Mouse (Mus musculus): ENCODE data around the gene Mdga2. TPM values are rescaled to one million over a fixed set of nuclear protein-coding genes. Genes with fewer than 3 reads are reported as not detected.

Mdga2 gene
- polyA plus RNA-seq, 1 experiment = not detected

DNA sequence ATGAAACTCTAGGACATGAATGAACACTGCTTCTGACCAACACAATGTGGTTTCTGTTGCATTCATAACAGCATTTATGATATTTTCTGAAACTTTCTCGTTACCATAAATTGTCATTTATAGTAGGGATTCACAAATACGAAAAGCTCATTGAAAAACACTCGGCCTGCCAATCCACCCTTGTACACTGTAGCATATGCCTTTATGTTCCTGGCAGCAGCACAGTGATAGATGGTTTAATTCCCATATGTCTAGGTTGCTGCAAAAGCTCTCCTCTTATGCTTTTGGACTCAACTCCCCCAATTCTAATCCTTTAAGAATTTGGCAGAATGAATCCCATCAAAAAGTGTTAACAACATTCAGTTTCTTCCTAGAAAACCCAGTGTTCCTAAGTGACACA is 213.2 kb downstream of the Mdga2 start:
- Histone ChIP-seq H3K36me3 (ENCODE audit: control insufficient read depth, insufficient read depth) (no peaks in the 10 kb centered on the region), H3K79me2 (ENCODE audit: control insufficient read depth, insufficient read depth) (no peaks in the 10 kb centered on the region), H3ac (ENCODE audit: control insufficient read depth, insufficient read length, low read depth) (no peak overlapping the region), H3K27me3 (ENCODE audit: control insufficient read depth, insufficient read depth, insufficient read length) (no peaks in the 10 kb centered on the region), H3K79me3 (ENCODE audit: low read depth) (no peaks in the 10 kb centered on the region), H3K4me3 (ENCODE audit: insufficient read depth, poor library complexity, severe bottlenecking) (no peak overlapping the region)
- no peak for TF ChIP-seq CEBPB (IDR thresholded peaks at IDR 0.05; ENCODE audit: low read depth)
- TF ChIP-seq MYOD1 (IDR thresholded peaks at IDR 0.05; ENCODE audit: control insufficient read depth, insufficient read length, low read depth) = no peak
- TF ChIP-seq USF1 (IDR thresholded peaks at IDR 0.05; ENCODE audit: low read depth) = no peak
- TF ChIP-seq CTCF (IDR thresholded peaks at IDR 0.05; ENCODE audit: control insufficient read depth, insufficient read depth, insufficient read length) = no peak
- no peak for TF ChIP-seq MYOG (IDR thresholded peaks at IDR 0.05; ENCODE audit: control insufficient read depth, extremely low read depth, insufficient read length)
- no peak for TF ChIP-seq MAX (IDR thresholded peaks at IDR 0.05)
- no peak for TF ChIP-seq FOSL1 (IDR thresholded peaks at IDR 0.05; ENCODE audit: insufficient read depth, low read length, poor library complexity, severe bottlenecking)

DNA sequence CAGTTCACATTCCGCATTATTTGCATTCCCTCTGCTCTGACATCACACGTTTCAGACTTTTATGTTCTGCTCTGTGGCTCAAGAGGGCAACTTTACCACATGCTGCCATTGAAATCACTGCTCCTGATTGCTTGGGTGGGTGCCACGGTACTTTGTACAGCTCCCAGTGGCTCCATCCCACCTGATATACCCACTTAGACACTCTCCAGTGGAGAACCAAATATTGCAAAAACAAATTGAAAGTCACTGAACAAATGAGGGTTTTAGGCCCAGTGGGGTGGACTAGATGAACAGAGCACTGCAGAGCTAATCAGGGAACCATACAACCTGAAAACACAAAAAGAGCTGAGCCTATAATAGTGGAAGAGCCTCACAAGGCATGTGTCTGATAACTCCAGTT is 268.2 kb downstream of the Mdga2 start:
- Histone ChIP-seq H3K36me3 (ENCODE audit: control insufficient read depth, insufficient read depth) (no peaks in the 10 kb centered on the region), H3K4me3 (ENCODE audit: insufficient read depth, poor library complexity, severe bottlenecking) (no peak overlapping the region), H3K79me3 (ENCODE audit: low read depth) (no peaks in the 10 kb centered on the region), H3K27me3 (ENCODE audit: control insufficient read depth, insufficient read depth, insufficient read length) (no peaks in the 10 kb centered on the region), H3K79me2 (ENCODE audit: control insufficient read depth, insufficient read depth) (no peaks in the 10 kb centered on the region), H3ac (ENCODE audit: control insufficient read depth, insufficient read length, low read depth) (no peak overlapping the region)
- TF ChIP-seq MYOG (IDR thresholded peaks at IDR 0.05; ENCODE audit: control insufficient read depth, extremely low read depth, insufficient read length) (no peak), CTCF (IDR thresholded peaks at IDR 0.05; ENCODE audit: control insufficient read depth, insufficient read depth, insufficient read length) (no peak)

DNA sequence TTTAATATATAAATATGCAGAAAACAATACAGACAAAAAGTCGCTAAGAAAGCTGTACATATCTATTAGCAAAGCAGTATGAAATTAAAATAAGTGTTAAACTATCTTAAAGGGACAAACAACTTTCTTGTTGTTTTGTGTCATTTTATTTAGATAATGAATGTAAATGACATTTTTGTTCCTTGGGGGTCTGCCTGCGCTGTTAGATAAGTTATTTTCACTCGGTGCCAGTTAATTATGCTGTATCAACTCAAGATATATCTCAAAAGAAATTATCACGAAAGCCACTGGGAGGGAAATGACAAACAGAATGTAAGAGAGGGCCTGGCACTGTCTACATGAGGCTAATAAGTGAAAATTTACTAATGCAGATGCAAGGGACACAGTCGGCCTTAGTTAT is 306.6 kb downstream of the Mdga2 start:
- no peak overlapping the region for H3ac ChIP-seq (ENCODE audit: control insufficient read depth, insufficient read length, low read depth)
- no peaks in the 10 kb centered on the region for H3K27me3 ChIP-seq (ENCODE audit: control insufficient read depth, insufficient read depth, insufficient read length)
- no peaks in the 10 kb centered on the region for H3K79me2 ChIP-seq (ENCODE audit: control insufficient read depth, insufficient read depth)
- H3K4me3 ChIP-seq (ENCODE audit: insufficient read depth, poor library complexity, severe bottlenecking) = no peak overlapping the region
- no peaks in the 10 kb centered on the region for H3K79me3 ChIP-seq (ENCODE audit: low read depth)
- TF ChIP-seq FOSL1 (IDR thresholded peaks at IDR 0.05; ENCODE audit: insufficient read depth, low read length, poor library complexity, severe bottlenecking) (no peak), MYOG (IDR thresholded peaks at IDR 0.05; ENCODE audit: control insufficient read depth, extremely low read depth, insufficient read length) (no peak)
- H3K36me3 ChIP-seq (ENCODE audit: control insufficient read depth, insufficient read depth) = no peaks in the 10 kb centered on the region

GRCm38 (mm10) chr12:66899366-66899765 is 323.0 kb downstream of the Mdga2 start:
- no peaks in the 10 kb centered on the region for H3K36me3 ChIP-seq (ENCODE audit: control insufficient read depth, insufficient read depth)
- no peaks in the 10 kb centered on the region for H3K27me3 ChIP-seq (ENCODE audit: control insufficient read depth, insufficient read depth, insufficient read length)
- no peak for TF ChIP-seq MYOG (IDR thresholded peaks at IDR 0.05; ENCODE audit: control insufficient read depth, extremely low read depth, insufficient read length)
- no peak for TF ChIP-seq USF1 (IDR thresholded peaks at IDR 0.05; ENCODE audit: low read depth)
- no peak for TF ChIP-seq CEBPB (IDR thresholded peaks at IDR 0.05; ENCODE audit: low read depth)
- no peak for TF ChIP-seq FOSL1 (IDR thresholded peaks at IDR 0.05; ENCODE audit: insufficient read depth, low read length, poor library complexity, severe bottlenecking)
- no peak for TF ChIP-seq MAX (IDR thresholded peaks at IDR 0.05)
- no peak for TF ChIP-seq MYOD1 (IDR thresholded peaks at IDR 0.05; ENCODE audit: control insufficient read depth, insufficient read length, low read depth)
- no peak for TF ChIP-seq CTCF (IDR thresholded peaks at IDR 0.05; ENCODE audit: control insufficient read depth, insufficient read depth, insufficient read length)
- H3K4me3 ChIP-seq (ENCODE audit: insufficient read depth, poor library complexity, severe bottlenecking) = no peak overlapping the region
- no peaks in the 10 kb centered on the region for H3K79me3 ChIP-seq (ENCODE audit: low read depth)
- H3K79me2 ChIP-seq (ENCODE audit: control insufficient read depth, insufficient read depth) = no peaks in the 10 kb centered on the region
- no peak overlapping the region for H3ac ChIP-seq (ENCODE audit: control insufficient read depth, insufficient read length, low read depth)

DNA sequence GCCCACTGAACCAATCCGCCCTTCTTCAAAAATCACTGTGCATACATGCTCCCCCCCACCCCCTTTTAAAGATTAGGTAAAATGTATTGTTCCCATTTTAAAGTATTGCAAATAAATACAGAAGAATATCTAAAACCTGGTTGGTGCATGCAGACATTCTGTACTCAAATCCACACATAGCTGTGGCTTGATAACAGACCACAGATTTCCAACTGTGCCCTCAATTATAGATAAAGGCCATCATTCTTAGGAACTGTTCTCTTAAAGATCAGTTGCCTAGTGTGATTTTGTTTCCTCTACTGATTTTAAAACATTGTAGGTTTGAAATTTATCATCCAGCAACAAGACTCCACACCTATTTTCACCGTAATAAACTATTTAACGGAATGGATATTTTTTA is 325.6 kb downstream of the Mdga2 start:
- Histone ChIP-seq H3K79me2 (ENCODE audit: control insufficient read depth, insufficient read depth) (no peaks in the 10 kb centered on the region), H3K4me3 (ENCODE audit: insufficient read depth, poor library complexity, severe bottlenecking) (no peak overlapping the region), H3K27me3 (ENCODE audit: control insufficient read depth, insufficient read depth, insufficient read length) (no peaks in the 10 kb centered on the region), H3K36me3 (ENCODE audit: control insufficient read depth, insufficient read depth) (no peaks in the 10 kb centered on the region), H3K79me3 (ENCODE audit: low read depth) (no peaks in the 10 kb centered on the region), H3ac (ENCODE audit: control insufficient read depth, insufficient read length, low read depth) (no peak overlapping the region)
- TF ChIP-seq MYOD1 (IDR thresholded peaks at IDR 0.05; ENCODE audit: control insufficient read depth, insufficient read length, low read depth) = no peak
- no peak for TF ChIP-seq MYOG (IDR thresholded peaks at IDR 0.05; ENCODE audit: control insufficient read depth, extremely low read depth, insufficient read length)
- no peak for TF ChIP-seq CTCF (IDR thresholded peaks at IDR 0.05; ENCODE audit: control insufficient read depth, insufficient read depth, insufficient read length)
- TF ChIP-seq FOSL1 (IDR thresholded peaks at IDR 0.05; ENCODE audit: insufficient read depth, low read length, poor library complexity, severe bottlenecking) = no peak
- TF ChIP-seq CEBPB (IDR thresholded peaks at IDR 0.05; ENCODE audit: low read depth) = no peak
- TF ChIP-seq USF1 (IDR thresholded peaks at IDR 0.05; ENCODE audit: low read depth) = no peak
- no peak for TF ChIP-seq MAX (IDR thresholded peaks at IDR 0.05)

GRCm38 (mm10) chr12:66890296-66890695 is 332.1 kb downstream of the Mdga2 start:
- Histone ChIP-seq H3K79me2 (ENCODE audit: control insufficient read depth, insufficient read depth) (no peaks in the 10 kb centered on the region), H3K4me3 (ENCODE audit: insufficient read depth, poor library complexity, severe bottlenecking) (no peak overlapping the region), H3ac (ENCODE audit: control insufficient read depth, insufficient read length, low read depth) (no peak overlapping the region), H3K27me3 (ENCODE audit: control insufficient read depth, insufficient read depth, insufficient read length) (no peaks in the 10 kb centered on the region), H3K79me3 (ENCODE audit: low read depth) (no peaks in the 10 kb centered on the region), H3K36me3 (ENCODE audit: control insufficient read depth, insufficient read depth) (no peaks in the 10 kb centered on the region)
- no peak for TF ChIP-seq CTCF (IDR thresholded peaks at IDR 0.05; ENCODE audit: control insufficient read depth, insufficient read depth, insufficient read length)
- TF ChIP-seq FOSL1 (IDR thresholded peaks at IDR 0.05; ENCODE audit: insufficient read depth, low read length, poor library complexity, severe bottlenecking) = peak; percentile 55
